Mouse (Mus musculus): ENCODE results near the gene Anxa10.
A peak's percentile ranks its signal among the peaks of the same experiment; 100 is the strongest.

Anxa10 gene

GRCm38 (mm10) chr8:62123098-62123497, at the start of gene Anxa10:
Gene Anxa10, minus strand, starts transcription at chr8:62123150.
- no peak for DNase-seq (ENCODE audit: low read depth, low spot score)

GRCm38 (mm10) chr8:62132662-62133366, 9.9 kb upstream of the Anxa10 start:
- DNase-seq (ENCODE audit: low read depth, low spot score): no peak

GRCm38 (mm10) chr8:62097213-62097612, 25.7 kb downstream of the Anxa10 start:
- no peak for DNase-seq (ENCODE audit: low read depth, low spot score)

DNA sequence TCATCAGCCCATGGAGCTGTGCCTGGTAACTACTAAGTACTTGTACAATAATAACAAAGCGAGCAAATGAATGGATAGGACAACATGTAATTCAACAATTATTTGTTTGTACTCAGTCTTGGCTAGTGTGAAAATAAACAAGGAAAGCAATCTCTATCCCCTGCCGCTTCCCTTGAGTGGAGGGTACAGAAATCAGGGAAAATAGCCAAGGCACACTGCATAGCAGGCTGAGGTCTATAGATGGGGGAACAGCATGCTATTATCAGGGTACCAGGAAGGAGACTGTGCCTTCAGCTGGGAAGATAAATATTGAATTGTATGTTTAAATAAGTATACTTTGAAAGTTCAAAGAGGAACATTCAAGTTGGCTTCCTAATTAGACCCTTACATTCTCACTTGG, 41.1 kb downstream of the Anxa10 start:
- DNase-seq (ENCODE audit: low read depth, low spot score): no peak

GRCm38 (mm10) chr8:62080195-62080802, 42.7 kb downstream of the Anxa10 start:
- peak; percentile 40 for DNase-seq (ENCODE audit: low read depth, low spot score)

DNA sequence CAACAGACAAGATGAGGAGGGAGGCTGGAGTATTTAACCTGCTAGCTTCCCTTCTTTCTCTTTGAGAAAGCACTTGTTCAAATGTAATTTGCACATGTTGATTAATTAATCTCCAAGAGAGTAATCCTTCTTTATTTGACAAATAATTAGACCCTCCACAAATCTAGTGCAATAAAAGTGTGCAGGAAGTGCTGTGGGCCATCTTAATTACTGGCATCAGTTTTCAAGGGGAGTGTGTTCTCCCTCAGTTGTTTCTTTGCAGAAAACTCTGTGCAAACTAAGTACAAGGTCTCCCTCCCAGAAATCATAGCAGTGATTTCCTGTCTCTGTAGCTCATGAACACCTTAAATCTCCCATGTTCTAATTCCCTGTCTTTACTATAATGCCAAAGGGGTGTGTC, 54.6 kb downstream of the Anxa10 start:
- DNase-seq (ENCODE audit: low read depth, low spot score): no peak

DNA sequence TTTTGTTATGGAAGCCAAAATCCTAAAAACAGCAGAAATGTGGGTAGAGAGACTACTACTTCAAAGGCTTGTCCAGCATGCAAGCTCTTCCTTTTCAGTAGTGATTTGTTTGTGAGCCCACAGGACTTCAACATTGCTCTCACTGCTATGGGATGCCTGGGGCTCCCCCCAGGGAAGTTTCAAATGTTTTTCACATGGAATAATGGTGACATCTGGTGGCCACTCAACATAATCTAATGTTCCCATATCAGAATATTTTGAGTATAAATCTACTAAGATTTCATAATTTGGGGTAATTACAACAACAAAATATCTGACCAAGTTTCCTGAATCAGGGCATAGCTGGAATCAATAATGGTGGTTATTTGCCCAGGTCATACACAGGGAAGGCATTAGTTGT, 62.6 kb downstream of the Anxa10 start:
- DNase-seq (ENCODE audit: low read depth, low spot score): no peak

DNA sequence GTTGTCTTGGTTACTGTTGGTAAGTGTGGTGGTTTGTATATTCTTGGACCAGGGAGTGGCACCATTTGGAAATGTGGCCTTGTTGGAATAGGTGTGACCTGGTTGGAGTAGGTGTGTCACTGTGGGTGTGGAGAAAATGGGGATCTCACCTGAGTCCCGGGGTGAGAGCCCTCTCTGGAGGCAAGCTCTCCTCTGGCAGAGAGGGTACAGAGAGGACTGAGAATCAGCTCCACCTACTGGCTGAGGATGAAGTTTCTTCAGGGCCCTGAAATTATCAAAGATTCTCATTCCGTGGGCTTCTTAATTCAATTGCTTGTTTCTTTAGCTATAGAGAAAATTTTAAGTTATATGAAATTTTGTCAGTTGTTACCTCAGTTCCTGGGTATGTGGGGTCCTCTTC, 76.1 kb downstream of the Anxa10 start:
- DNase-seq (ENCODE audit: low read depth, low spot score): no peak

DNA sequence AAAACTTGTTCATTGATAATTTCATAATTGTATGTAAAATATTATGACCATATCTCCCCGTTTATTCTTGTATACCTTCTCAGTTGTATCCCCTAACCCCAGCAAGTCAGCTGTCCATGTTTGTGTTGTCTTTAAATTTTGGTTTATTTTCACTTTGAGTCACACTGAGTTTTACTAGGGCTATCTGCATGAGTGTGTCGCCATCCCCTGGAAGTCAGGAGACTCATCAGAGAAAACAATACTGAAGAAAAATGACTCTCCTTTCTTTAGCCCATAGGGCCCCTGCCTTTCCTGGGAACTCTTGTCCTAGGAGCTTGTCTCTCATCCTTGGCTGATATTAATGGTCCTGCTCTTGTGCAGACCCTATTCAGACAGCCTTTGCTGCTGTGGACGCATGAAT, 88.6 kb downstream of the Anxa10 start:
- no peak for DNase-seq (ENCODE audit: low read depth, low spot score)

DNA sequence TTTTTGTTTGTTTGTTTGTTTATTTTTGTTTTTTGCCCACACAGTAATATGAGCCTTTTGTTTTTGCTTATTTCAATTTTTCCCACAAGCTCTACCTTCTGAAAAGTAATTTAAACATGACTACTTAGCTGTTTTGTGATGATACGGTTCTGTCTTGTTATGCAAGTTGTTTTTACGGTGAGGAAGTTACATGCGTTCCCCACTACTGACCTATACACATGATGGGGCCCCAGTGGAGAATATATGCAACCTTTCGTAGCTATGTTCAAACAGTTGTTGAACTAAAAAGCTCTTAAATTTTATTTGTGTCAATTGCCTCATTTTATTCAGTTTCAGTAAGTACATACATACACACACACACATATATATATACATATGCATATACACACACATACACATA, 108.4 kb downstream of the Anxa10 start:
- no peak for DNase-seq (ENCODE audit: low read depth, low spot score)

DNA sequence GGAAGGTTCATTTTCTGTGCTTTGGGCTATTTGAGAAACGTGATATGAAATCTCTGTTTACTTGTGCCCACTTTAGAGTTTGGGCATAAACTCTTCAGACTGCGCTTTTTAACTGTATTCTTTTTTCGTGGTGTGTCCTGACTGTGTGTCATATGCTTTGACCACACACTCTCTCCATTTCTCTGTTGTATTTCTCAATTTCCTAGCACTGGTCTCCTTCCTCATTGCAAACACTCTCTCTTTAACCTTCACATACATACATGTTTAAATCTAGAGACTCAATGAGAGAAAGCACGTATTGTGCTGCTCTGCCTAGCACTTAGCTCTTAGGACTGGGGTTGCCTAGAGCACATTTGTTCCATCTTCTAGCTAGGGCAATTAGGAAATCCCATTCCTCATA, 108.8 kb downstream of the Anxa10 start:
- no peak for DNase-seq (ENCODE audit: low read depth, low spot score)
